Mouse (Mus musculus) CH12.LX (cell line): ENCODE results near the gene Kalrn.

Experiments used
- CTCF ChIP-seq, 2 experiments: IDR thresholded peaks in 1 of 2; conservative IDR thresholded peaks in 1 of 2; 2 replicates each; pipeline ENCODE4 v1.5.1; 2011 to 2012; ENCODE audit warnings: low read depth in 2 of 2, low read length in 2 of 2, improper control_type of control experiment in 1 of 2, inconsistent platforms in 1 of 2, mild to moderate bottlenecking in 1 of 2, moderate library complexity in 1 of 2
- E2F4 ChIP-seq: IDR thresholded peaks from 2 replicates; pipeline ENCODE4 v1.6.1; 2011; ENCODE audit warnings: low read depth, low read length, improper control_type of control experiment; ENCODE audit not compliant: insufficient replicate concordance
- EP300 ChIP-seq: IDR thresholded peaks from 2 replicates; pipeline ENCODE4 v1.6.1; 2011; ENCODE audit warnings: low read length, improper control_type of control experiment
- GABPA ChIP-seq: IDR thresholded peaks from 2 replicates; pipeline ENCODE4 v1.6.1; 2012; ENCODE audit warnings: low read depth, low read length, improper control_type of control experiment, inconsistent platforms; ENCODE audit not compliant: insufficient replicate concordance
- JUN ChIP-seq: IDR thresholded peaks from 2 replicates; pipeline ENCODE4 v1.6.1; 2011; ENCODE audit warnings: low read depth, mild to moderate bottlenecking, low read length, improper control_type of control experiment, moderate library complexity; ENCODE audit not compliant: insufficient read depth
- KAT2A ChIP-seq: IDR thresholded peaks from 2 replicates; pipeline ENCODE4 v1.6.1; 2012; ENCODE audit warnings: low read length, improper control_type of control experiment, inconsistent platforms; ENCODE audit not compliant: insufficient replicate concordance
- MAFK ChIP-seq: IDR thresholded peaks from 2 replicates; pipeline ENCODE4 v1.6.1; 2011; ENCODE audit warnings: low read length, improper control_type of control experiment; ENCODE audit not compliant: insufficient replicate concordance
- POLR2A ChIP-seq: IDR thresholded peaks from 2 replicates; pipeline ENCODE4 v1.6.1; 2011; ENCODE audit warnings: low read depth, mild to moderate bottlenecking, improper control_type of control experiment, low read length
- POLR2AphosphoS2 ChIP-seq: IDR thresholded peaks from 2 replicates; pipeline ENCODE4 v1.6.1; 2011; ENCODE audit warnings: low read depth, low read length, improper control_type of control experiment
- TBP ChIP-seq: conservative IDR thresholded peaks from 2 replicates; pipeline ENCODE4 v1.6.1; 2011; ENCODE audit warnings: low read depth, low read length, improper control_type of control experiment
- ZC3H11A ChIP-seq: IDR thresholded peaks from 2 replicates; pipeline ENCODE4 v1.6.1; 2012; ENCODE audit warnings: low read depth, mild to moderate bottlenecking, inconsistent platforms, low read length, improper control_type of control experiment
- ZKSCAN1 ChIP-seq: IDR thresholded peaks from 2 replicates; pipeline ENCODE4 v1.6.1; 2012; ENCODE audit warnings: low read depth, inconsistent platforms, low read length, improper control_type of control experiment, borderline replicate concordance
- ZNF384 ChIP-seq: IDR thresholded peaks from 2 replicates; pipeline ENCODE4 v1.6.1; 2012; ENCODE audit warnings: low read depth, low read length, improper control_type of control experiment, inconsistent platforms

GRCm38 (mm10) chr16:34058611-34059010 is 514.7 kb downstream of the Kalrn start:
- no peak for TF ChIP-seq ZC3H11A
- TF ChIP-seq POLR2A = no peak
- no peak for TF ChIP-seq EP300
- no peak for TF ChIP-seq KAT2A
- no peak for TF ChIP-seq TBP
- no peak for TF ChIP-seq JUN
- TF ChIP-seq GABPA = no peak
- TF ChIP-seq POLR2AphosphoS2 = no peak
- no peak for TF ChIP-seq CTCF (conservative IDR thresholded peaks at IDR 0.05 in 1 of 2, IDR thresholded peaks at IDR 0.05 in 1 of 2; ENCODE audit: low read depth in 2 of 2, low read length in 2 of 2)
- TF ChIP-seq ZKSCAN1 = no peak
- TF ChIP-seq ZNF384 = no peak
- no peak for TF ChIP-seq E2F4
- no peak for TF ChIP-seq MAFK
